Mouse (Mus musculus) kidney, postnatal 36 days (tissue): Measurements from ENCODE around the gene Rprd1b.

ENCODE experiments used
- DNase-seq, 2 experiments: peaks; one replicate each; pipeline ENCODE4 v3.0.0; 2021 to 2022; ENCODE audit warnings: mixed read lengths in 2 of 2

Gene Rprd1b

GRCm38 (mm10) chr2:158028354-158028863 is at the start of gene Rprd1b, which contains the start of gene Tti1:
Gene Rprd1b (plus strand): TSS chr2:158028497.
Gene Tti1 (minus strand): TSS chr2:158028433.
- peak; percentile 93 to 96 for DNase-seq

GRCm38 (mm10) chr2:157979241-157979640 is 49.1 kb upstream of the Rprd1b start:
- DNase-seq, result no peak

GRCm38 (mm10) chr2:157982727-157983126 is 45.6 kb upstream of the Rprd1b start:
- DNase-seq, result no peak

- no peak for DNase-seq
Observed at GRCm38 (mm10) chr2:157983276-157983675, 45.0 kb upstream of the Rprd1b start.

GRCm38 (mm10) chr2:157985611-157986010 is 42.7 kb upstream of the Rprd1b start:
- no peak for DNase-seq

- no peak for DNase-seq
Observed at GRCm38 (mm10) chr2:157986235-157986634, 42.1 kb upstream of the Rprd1b start.

GRCm38 (mm10) chr2:157988416-157989190 is 39.7 kb upstream of the Rprd1b start:
- no peak for DNase-seq

GRCm38 (mm10) chr2:157989946-157990345 is 38.4 kb upstream of the Rprd1b start:
- DNase-seq, result peak; percentile 10 to 30

- DNase-seq, result no peak
Observed at GRCm38 (mm10) chr2:157991026-157991425, 37.3 kb upstream of the Rprd1b start.

- DNase-seq, result peak; percentile 56 to 67
Observed at GRCm38 (mm10) chr2:157992501-157992900, 35.8 kb upstream of the Rprd1b start.

GRCm38 (mm10) chr2:157998817-157999216 is 29.5 kb upstream of the Rprd1b start:
- no peak for DNase-seq

- DNase-seq, result no peak
Observed at GRCm38 (mm10) chr2:158004620-158005019, 23.7 kb upstream of the Rprd1b start.

- no peak for DNase-seq
Observed at GRCm38 (mm10) chr2:158005641-158006040, 22.7 kb upstream of the Rprd1b start.

GRCm38 (mm10) chr2:158009373-158009772 is 18.9 kb upstream of the Rprd1b start:
- no peak for DNase-seq

- no peak for DNase-seq
Observed at GRCm38 (mm10) chr2:158012608-158013007, 15.7 kb upstream of the Rprd1b start.

- DNase-seq, result no peak
Observed at GRCm38 (mm10) chr2:158017330-158017729, 11.0 kb upstream of the Rprd1b start.

- no peak for DNase-seq
Observed at GRCm38 (mm10) chr2:158027855-158028353, 393 bp upstream of the Rprd1b start.

- DNase-seq, result no peak
Observed at GRCm38 (mm10) chr2:158030007-158030406, 1.7 kb downstream of the Rprd1b start.

GRCm38 (mm10) chr2:158035813-158036212 is 7.5 kb downstream of the Rprd1b start:
- no peak for DNase-seq

GRCm38 (mm10) chr2:158036408-158036807 is 8.1 kb downstream of the Rprd1b start:
- DNase-seq, result no peak

GRCm38 (mm10) chr2:158036953-158037352 is 8.7 kb downstream of the Rprd1b start:
- no peak for DNase-seq

- no peak for DNase-seq
Observed at GRCm38 (mm10) chr2:158037571-158037970, 9.3 kb downstream of the Rprd1b start.

GRCm38 (mm10) chr2:158039662-158040061 is 11.4 kb downstream of the Rprd1b start:
- DNase-seq, result no peak

- no peak for DNase-seq
Observed at GRCm38 (mm10) chr2:158040396-158040795, 12.1 kb downstream of the Rprd1b start.
